Mouse (Mus musculus) frontal cortex, adult 2 months (tissue): Measurements from ENCODE around the gene Pitpnm2. TPM values are rescaled to one million over a fixed set of nuclear protein-coding genes. Genes with fewer than 3 reads are reported as not detected.

ENCODE experiments used
- DNase-seq, 2 experiments: peaks; one replicate each; pipeline ENCODE4 v3.0.0; 2022; ENCODE audit warnings: low spot score in 1 of 2; ENCODE audit errors: extremely low spot score in 1 of 2
- polyA plus RNA-seq: library from polyadenylated mRNA; depleted of rRNA; stranded (reverse); fragments of >200 nt; gene quantifications from 2 replicates; pipeline ENCODE4 v1.2.3, GENCODE M21; 2012

Gene Pitpnm2
- polyA plus RNA-seq, 1 experiment: 195 TPM

GRCm38 (mm10) chr5:124205809-124206380 lies 43.7 kb downstream of the Pitpnm2 start:
- no peak for DNase-seq

GRCm38 (mm10) chr5:124205211-124205610 lies 44.3 kb downstream of the Pitpnm2 start:
- DNase-seq: no peak

- DNase-seq: no peak
Observed at GRCm38 (mm10) chr5:124204127-124204794, 45.3 kb downstream of the Pitpnm2 start.

GRCm38 (mm10) chr5:124203251-124203650 lies 46.3 kb downstream of the Pitpnm2 start:
- DNase-seq: no peak

- DNase-seq: no peak
Observed at GRCm38 (mm10) chr5:124202071-124202470, 47.5 kb downstream of the Pitpnm2 start.

- no peak for DNase-seq
Observed at GRCm38 (mm10) chr5:124201564-124201963, 48.0 kb downstream of the Pitpnm2 start.

- no peak for DNase-seq
Observed at GRCm38 (mm10) chr5:124200844-124201243, 48.7 kb downstream of the Pitpnm2 start.

- DNase-seq: no peak
Observed at GRCm38 (mm10) chr5:124199168-124199567, 50.4 kb downstream of the Pitpnm2 start.

GRCm38 (mm10) chr5:124198473-124198872 lies 51.1 kb downstream of the Pitpnm2 start:
- DNase-seq: no peak

GRCm38 (mm10) chr5:124196082-124196481 lies 53.5 kb downstream of the Pitpnm2 start:
- DNase-seq: no peak

GRCm38 (mm10) chr5:124194386-124195084 lies 55.0 kb downstream of the Pitpnm2 start:
- no peak for DNase-seq

GRCm38 (mm10) chr5:124193286-124194112 lies 56.1 kb downstream of the Pitpnm2 start:
- DNase-seq: no peak

- DNase-seq: no peak
Observed at GRCm38 (mm10) chr5:124192726-124193285, 56.8 kb downstream of the Pitpnm2 start.

GRCm38 (mm10) chr5:124192251-124192710 lies 57.3 kb downstream of the Pitpnm2 start:
- no peak for DNase-seq

GRCm38 (mm10) chr5:124190146-124190870 lies 59.3 kb downstream of the Pitpnm2 start:
- no peak for DNase-seq

- DNase-seq: no peak
Observed at GRCm38 (mm10) chr5:124189572-124189981, 60.0 kb downstream of the Pitpnm2 start.

GRCm38 (mm10) chr5:124187508-124188311 lies 61.9 kb downstream of the Pitpnm2 start:
- peak in 1 of 2 experiments; percentile 81 for DNase-seq

- DNase-seq: peak; percentile 59 to 82
Observed at GRCm38 (mm10) chr5:124186981-124187507, 62.5 kb downstream of the Pitpnm2 start.

GRCm38 (mm10) chr5:124186465-124186854 lies 63.1 kb downstream of the Pitpnm2 start:
- DNase-seq: peak in 1 of 2 experiments; percentile 66
